ENCODE assay signal across 8 mouse cellular contexts in the genomic region with DNA sequence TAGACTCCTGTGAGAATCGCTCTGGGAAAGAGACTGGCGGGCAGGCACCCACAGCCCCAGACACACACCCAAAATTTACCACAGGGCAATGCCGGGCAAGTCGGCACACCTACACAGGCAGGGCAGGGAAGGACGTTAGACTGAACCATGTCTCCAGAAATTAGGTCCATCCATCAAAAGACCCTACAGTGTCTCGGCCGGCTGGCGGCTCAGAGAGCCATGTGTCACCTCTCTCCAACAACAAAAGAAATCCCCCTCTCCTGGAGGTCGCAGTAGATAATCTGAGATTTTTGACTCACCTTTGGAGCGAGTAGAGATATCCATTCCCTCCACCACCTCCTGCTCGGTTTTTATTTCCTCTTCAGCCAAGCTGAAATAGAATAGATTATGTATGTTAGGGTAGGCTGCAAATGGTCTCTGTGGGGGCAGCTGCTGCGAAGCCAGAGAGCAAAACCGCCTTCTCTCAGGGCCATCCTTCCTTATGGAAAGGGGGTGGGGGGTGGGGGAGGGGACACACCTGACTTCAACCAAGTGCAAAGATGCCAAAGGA. TPM values are rescaled to one million over a fixed set of nuclear protein-coding genes. Genes with fewer than 3 reads are reported as not detected.
A peak's percentile ranks its signal among the peaks of the same experiment; 100 is the strongest.
DNase-seq lines count a peak whose midpoint lies in the region; ATAC-seq lines count a peak whose summit lies in the region.

No protein-coding gene starts in this region.

- H3K9ac ChIP-seq in lung, embryonic 16.5 days (ENCODE audit: low read length), result peak overlapping the region; percentile 62
- H3K9ac ChIP-seq in neural tube, embryonic 15.5 days (replicated peaks), result peak overlapping the region; percentile 49

- peaks cover 3% of the 10 kb centered on the region; the same call in 1 of the 2 replicates for H3K36me3 ChIP-seq in lung, embryonic 16.5 days (ENCODE audit: control insufficient read depth, insufficient read depth, low read length)
- H3K36me3 ChIP-seq in limb, embryonic 10.5 days, result peaks cover 52% of the 10 kb centered on the region
- peaks cover 9% of the 10 kb centered on the region for H3K36me3 ChIP-seq in neural tube, embryonic 15.5 days

- WGBS in lung, embryonic 16.5 days, result 31% methylated on average over 13 of the region's 13 CpGs
- 6% methylated on average over 13 of the region's 13 CpGs for WGBS in limb, embryonic 10.5 days
- 7% methylated on average over 13 of the region's 13 CpGs for WGBS in neural tube, embryonic 15.5 days

- peaks cover 75% of the 10 kb centered on the region for H3K4me1 ChIP-seq in lung, embryonic 16.5 days (replicated peaks; ENCODE audit: control insufficient read depth, insufficient read depth, low read length)
- peaks cover 76% of the 10 kb centered on the region for H3K4me1 ChIP-seq in limb, embryonic 10.5 days
- peaks cover 91% of the 10 kb centered on the region for H3K4me1 ChIP-seq in neural tube, embryonic 15.5 days

- no peak overlapping the region for H3K4me3 ChIP-seq in lung, embryonic 16.5 days (ENCODE audit: low read length)
- H3K4me3 ChIP-seq in limb, embryonic 10.5 days, result peak overlapping the region; percentile 31
- peak overlapping the region; percentile 25 for H3K4me3 ChIP-seq in neural tube, embryonic 15.5 days (replicated peaks)

- ATAC-seq in lung, embryonic 16.5 days (ENCODE audit: low read depth), result no peak
- peak; percentile 14; the same call in 1 of the 2 replicates for ATAC-seq in neural tube, embryonic 15.5 days (ENCODE audit: low FRiP score)

- peak overlapping the region; percentile 31; the same call in 1 of the 2 replicates for H3K4me2 ChIP-seq in lung, embryonic 16.5 days (ENCODE audit: low read depth, low read length)
- peak overlapping the region; percentile 73 for H3K4me2 ChIP-seq in neural tube, embryonic 15.5 days

- H3K27me3 ChIP-seq in lung, embryonic 16.5 days (ENCODE audit: control insufficient read depth, insufficient read depth, low read depth, low read length), result no peaks in the 10 kb centered on the region
- no peaks in the 10 kb centered on the region for H3K27me3 ChIP-seq in limb, embryonic 10.5 days (ENCODE audit: low read depth, poor library complexity, severe bottlenecking)
- H3K27me3 ChIP-seq in neural tube, embryonic 15.5 days (replicated peaks), result no peaks in the 10 kb centered on the region

- no peaks in the 10 kb centered on the region for H3K9me3 ChIP-seq in lung, embryonic 16.5 days (ENCODE audit: control insufficient read depth, low read length)
- no peaks in the 10 kb centered on the region for H3K9me3 ChIP-seq in limb, embryonic 10.5 days (replicated peaks)
- H3K9me3 ChIP-seq in neural tube, embryonic 15.5 days (replicated peaks), result no peaks in the 10 kb centered on the region

- peak overlapping the region; percentile 95 for H3K27ac ChIP-seq in lung, embryonic 16.5 days (ENCODE audit: low read length)
- peak overlapping the region; percentile 98 for H3K27ac ChIP-seq in limb, embryonic 10.5 days
- peak overlapping the region; percentile 94 for H3K27ac ChIP-seq in neural tube, embryonic 15.5 days (replicated peaks)

- peak; percentile 2 for DNase-seq in adrenal gland, postnatal 14 days
- DNase-seq in adrenal gland, postnatal 4 days (ENCODE audit: low spot score in 2 of 2), result no peak
- DNase-seq in lung, adult 18-20 months, result no peak
- no peak for DNase-seq in limb, embryonic 10.5 days (ENCODE audit: low spot score)
- DNase-seq in yolk sac, embryonic 10.5 days (ENCODE audit: low spot score), result no peak
- no peak for DNase-seq in right cerebral cortex, adult 18-20 months

RNA-seq across cellular contexts. Expression of a gene that starts 23.3 kb away (rescaled TPM):
- 45.8 and 59.2 TPM in 2 replicates for total RNA-seq in adrenal gland, postnatal 14 days (2021)
- total RNA-seq in adrenal gland, postnatal 4 days (2021), result 10 to 100 TPM; 61.4 to 61.9 TPM
- 40.6 and 48.7 TPM in 2 replicates for polyA plus RNA-seq in lung, embryonic 16.5 days (2015; fragmentation: Nextera tagmentation; extraction: Ambion mirVana)
- polyA plus RNA-seq in limb, embryonic 10.5 days (2016; fragmentation: Nextera tagmentation; extraction: Ambion mirVana), result 59.3 and 59.5 TPM in 2 replicates
- 79.3 and 79.5 TPM in 2 replicates for polyA plus RNA-seq in neural tube, embryonic 15.5 days (2015; fragmentation: Nextera tagmentation; extraction: Ambion mirVana)
